Mouse (Mus musculus) heart, postnatal 0 days (tissue): ENCODE data around the gene Fkbp5.

ENCODE experiments used
- CTCF ChIP-seq: IDR thresholded peaks from 2 replicates; pipeline ENCODE4 v1.5.1; 2016; ENCODE audit warnings: antibody characterized with exemption, control low read depth, low read depth
- EP300 ChIP-seq: IDR thresholded peaks from 2 replicates; pipeline ENCODE4 v1.6.1; 2016; ENCODE audit warnings: antibody characterized with exemption, low read depth

- TF ChIP-seq CTCF (no peak), EP300 (no peak)
Measured at GRCm38 (mm10) chr17:28351353-28351890, 165.9 kb downstream of the Fkbp5 start.
